Mouse (Mus musculus) C2C12 (cell line): ENCODE data around the gene Snx9. TPM values are rescaled to one million over a fixed set of nuclear protein-coding genes. Genes with fewer than 3 reads are reported as not detected.

Source experiments
- H3K27me3 ChIP-seq: one replicate; pipeline ENCODE4 v1.6.1; 2011; ENCODE audit not compliant: control insufficient read depth, insufficient read depth, insufficient read length
- H3K36me3 ChIP-seq: one replicate; pipeline ENCODE4 v1.6.1; 2011; ENCODE audit not compliant: control insufficient read depth, insufficient read depth
- H3K4me3 ChIP-seq: one replicate; pipeline ENCODE4 v1.5.1; 2011; ENCODE audit warnings: mild to moderate bottlenecking, control low read depth; ENCODE audit not compliant: poor library complexity, insufficient read depth, severe bottlenecking
- H3K79me2 ChIP-seq: one replicate; pipeline ENCODE4 v1.6.1; 2011; ENCODE audit not compliant: control insufficient read depth, insufficient read depth
- H3K79me3 ChIP-seq: one replicate; pipeline ENCODE4 v1.6.1; 2011; ENCODE audit warnings: low read depth, control low read depth
- H3ac ChIP-seq: one replicate; pipeline ENCODE3; 2011; ENCODE audit warnings: low read depth; ENCODE audit not compliant: control insufficient read depth, insufficient read length
- CEBPB ChIP-seq: IDR thresholded peaks from one replicate; pipeline ENCODE4 v1.6.1; 2011; ENCODE audit warnings: low read depth, mild to moderate bottlenecking, control low read depth, moderate library complexity
- CTCF ChIP-seq: IDR thresholded peaks from one replicate; pipeline ENCODE4 v1.5.1; 2011; ENCODE audit not compliant: control insufficient read depth, insufficient read depth, insufficient read length
- FOSL1 ChIP-seq: IDR thresholded peaks from one replicate; pipeline ENCODE4 v1.8.0; 2011; ENCODE audit warnings: mild to moderate bottlenecking, low read length; ENCODE audit not compliant: poor library complexity, insufficient read depth, severe bottlenecking
- MAX ChIP-seq: IDR thresholded peaks from one replicate; pipeline ENCODE4 v1.6.1; 2011; ENCODE audit warnings: mild to moderate bottlenecking, control low read depth
- MYOD1 ChIP-seq: IDR thresholded peaks from one replicate; pipeline ENCODE4 v1.6.1; 2011; ENCODE audit warnings: low read depth; ENCODE audit not compliant: control insufficient read depth, insufficient read length
- MYOG ChIP-seq: IDR thresholded peaks from one replicate; pipeline ENCODE4 v1.6.1; 2011; ENCODE audit not compliant: control insufficient read depth, insufficient read length; ENCODE audit errors: extremely low read depth
- USF1 ChIP-seq: IDR thresholded peaks from one replicate; pipeline ENCODE4 v1.6.1; 2011; ENCODE audit warnings: low read depth, mild to moderate bottlenecking, control low read depth, moderate library complexity
- polyA plus RNA-seq: library from polyadenylated mRNA; unstranded; fragments of >200 nt; fragmentation: generic; extraction: Trizol; gene quantifications from one replicate; pipeline ENCODE4 v1.2.1, GENCODE M21; 2012; ENCODE audit warnings: missing spikeins

The Snx9 gene
- polyA plus RNA-seq, 1 experiment: 57.5 TPM

GRCm38 (mm10) chr17:5886181-5886810 lies 45.2 kb downstream of the Snx9 start:
- H3K27me3 ChIP-seq: no peaks in the 10 kb centered on the region
- no peak overlapping the region for H3ac ChIP-seq
- no peak overlapping the region for H3K4me3 ChIP-seq
- no peak for TF ChIP-seq MYOG
- TF ChIP-seq USF1: no peak
- peaks cover 17% of the 10 kb centered on the region for H3K79me2 ChIP-seq
- peaks cover 6% of the 10 kb centered on the region for H3K79me3 ChIP-seq
- H3K36me3 ChIP-seq: peaks cover 18% of the 10 kb centered on the region

GRCm38 (mm10) chr17:5886943-5887800 lies 46.0 kb downstream of the Snx9 start:
- Histone ChIP-seq H3ac (no peak overlapping the region), H3K79me3 (peaks cover 6% of the 10 kb centered on the region), H3K4me3 (no peak overlapping the region), H3K79me2 (peaks cover 17% of the 10 kb centered on the region), H3K27me3 (no peaks in the 10 kb centered on the region), H3K36me3 (peaks cover 21% of the 10 kb centered on the region)
- TF ChIP-seq CTCF (no peak), CEBPB (no peak), MYOD1 (no peak), MYOG (no peak), FOSL1 (no peak), USF1 (no peak), MAX (no peak)

- Histone ChIP-seq H3K36me3 (peaks cover 30% of the 10 kb centered on the region), H3ac (no peak overlapping the region), H3K27me3 (no peaks in the 10 kb centered on the region), H3K4me3 (no peak overlapping the region), H3K79me3 (peaks cover 1% of the 10 kb centered on the region), H3K79me2 (peaks cover 12% of the 10 kb centered on the region)
- no peak for TF ChIP-seq MAX
- peak; percentile 88 for TF ChIP-seq CTCF
These were observed 49.3 kb downstream of the Snx9 start for GRCm38 (mm10) chr17:5890429-5890828.

GRCm38 (mm10) chr17:5891933-5892683 lies 51.0 kb downstream of the Snx9 start:
- H3K36me3 ChIP-seq: peaks cover 36% of the 10 kb centered on the region
- no peak overlapping the region for H3ac ChIP-seq
- peaks cover 2% of the 10 kb centered on the region for H3K79me2 ChIP-seq
- H3K79me3 ChIP-seq: no peaks in the 10 kb centered on the region
- TF ChIP-seq CTCF (no peak), MAX (no peak), USF1 (no peak), MYOG (no peak), MYOD1 (no peak), CEBPB (no peak), FOSL1 (no peak)
- no peak overlapping the region for H3K4me3 ChIP-seq
- H3K27me3 ChIP-seq: no peaks in the 10 kb centered on the region

GRCm38 (mm10) chr17:5893092-5893491 lies 52.0 kb downstream of the Snx9 start:
- Histone ChIP-seq H3K36me3 (peaks cover 30% of the 10 kb centered on the region), H3ac (no peak overlapping the region), H3K79me2 (no peaks in the 10 kb centered on the region), H3K79me3 (no peaks in the 10 kb centered on the region), H3K4me3 (no peak overlapping the region), H3K27me3 (no peaks in the 10 kb centered on the region)
- TF ChIP-seq USF1 (no peak), MYOD1 (no peak)

- H3K36me3 ChIP-seq: peaks cover 30% of the 10 kb centered on the region
- H3K4me3 ChIP-seq: no peak overlapping the region
- H3K79me3 ChIP-seq: no peaks in the 10 kb centered on the region
- no peaks in the 10 kb centered on the region for H3K27me3 ChIP-seq
- TF ChIP-seq MAX: no peak
- TF ChIP-seq CTCF: no peak
- no peak for TF ChIP-seq FOSL1
- no peak for TF ChIP-seq CEBPB
- no peak for TF ChIP-seq MYOG
- TF ChIP-seq USF1: no peak
- TF ChIP-seq MYOD1: no peak
- H3ac ChIP-seq: no peak overlapping the region
- no peaks in the 10 kb centered on the region for H3K79me2 ChIP-seq
These were observed 52.5 kb downstream of the Snx9 start for GRCm38 (mm10) chr17:5893574-5894148.
